Mouse (Mus musculus) midbrain, embryonic 11.5 days (tissue): Measurements from ENCODE around the gene Hip1. TPM values are rescaled to one million over a fixed set of nuclear protein-coding genes. Genes with fewer than 3 reads are reported as not detected.
A peak's percentile ranks its signal among the peaks of the same experiment; 100 is the strongest.
"Not testable (repeated sequence)": the region's sequence is repeated elsewhere in the genome, so short reads cannot be mapped to it uniquely, and the experiment has no call there.

Experiments
- ATAC-seq: fragments of 200-750 bp; cut with Nextera tagmentation; 2 replicates; pipeline ENCODE4 v1.8.0; 2017; ENCODE audit warnings: moderate TSS enrichment, moderate library complexity; ENCODE audit not compliant: low FRiP score
- DNase-seq: peaks from one replicate; pipeline ENCODE4 v3.0.0; 2015; ENCODE audit warnings: low spot score; ENCODE audit errors: missing footprints
- H3K27ac ChIP-seq: fragments of 300-500 bp; sonication (generic); 2 replicates; pipeline ENCODE4 v1.5.1; 2014; ENCODE audit warnings: low read depth, low read length
- H3K27me3 ChIP-seq: fragments of 300-500 bp; sonication (generic); 2 replicates; pipeline ENCODE4 v1.6.1; 2014; ENCODE audit warnings: mild to moderate bottlenecking, low read length, moderate library complexity, mixed read lengths; ENCODE audit not compliant: control insufficient read depth, insufficient read depth
- H3K36me3 ChIP-seq: fragments of 300-500 bp; sonication (generic); 2 replicates; pipeline ENCODE4 v1.6.1; 2014; ENCODE audit warnings: mild to moderate bottlenecking, low read length, moderate library complexity, mixed read lengths; ENCODE audit not compliant: control insufficient read depth, insufficient read depth
- H3K4me1 ChIP-seq: fragments of 300-500 bp; sonication (generic); 2 replicates; pipeline ENCODE4 v1.6.1; 2014; ENCODE audit warnings: low read length; ENCODE audit not compliant: control insufficient read depth, insufficient read depth
- H3K4me2 ChIP-seq: fragments of 300-500 bp; sonication (generic); 2 replicates; pipeline ENCODE4 v1.6.1; 2014; ENCODE audit warnings: mild to moderate bottlenecking, moderate library complexity
- H3K4me3 ChIP-seq: fragments of 300-500 bp; sonication (generic); 2 replicates; pipeline ENCODE4 v1.5.1; 2014; ENCODE audit warnings: low read depth, low read length
- H3K9ac ChIP-seq: fragments of 300-500 bp; sonication (generic); 2 replicates; pipeline ENCODE4 v1.6.1; 2014; ENCODE audit warnings: low read length
- H3K9me3 ChIP-seq: fragments of 300-500 bp; sonication (generic); 2 replicates; pipeline ENCODE4 v1.6.1; 2016; ENCODE audit warnings: low read length; ENCODE audit not compliant: control insufficient read depth
- WGBS: fragments of 180-500 bp; shearing (Covaris S2); extraction: QIAGEN DNeasy Blood & Tissue Kit; methylation state at CpG from one replicate; pipeline ENCODE4 v1.1.7; 2014; 5-methylcytosine and 5-hydroxymethylcytosine counted together
- polyA plus RNA-seq: library from polyadenylated mRNA; unstranded; fragments of >200 nt; fragmentation: Nextera tagmentation; extraction: Ambion mirVana; gene quantifications from 2 replicates; pipeline ENCODE4 v1.2.1, GENCODE M21; 2014

Hip1 gene
- polyA plus RNA-seq, 1 experiment from 2014 or later, result 49.4 TPM

DNA sequence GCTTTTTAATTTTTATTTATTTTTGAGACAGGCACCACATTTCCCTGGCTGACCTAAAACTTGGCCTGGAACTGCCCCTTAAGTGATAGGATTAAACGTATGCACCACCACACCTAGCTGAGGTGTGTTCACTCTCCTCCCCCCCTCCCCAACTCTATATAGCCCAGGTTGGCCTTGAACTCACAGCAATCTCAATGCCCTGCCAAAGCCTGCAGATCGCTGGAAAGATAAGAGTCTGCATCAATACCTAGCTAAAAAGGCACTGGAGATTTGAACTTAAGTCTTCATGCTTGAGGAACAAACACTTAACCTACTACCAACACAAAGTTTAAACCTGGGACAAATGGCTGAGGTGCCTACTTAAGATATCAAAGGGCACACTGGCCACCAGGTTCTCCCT lies 52.8 kb downstream of the Hip1 start:
- no peak for ATAC-seq

DNA sequence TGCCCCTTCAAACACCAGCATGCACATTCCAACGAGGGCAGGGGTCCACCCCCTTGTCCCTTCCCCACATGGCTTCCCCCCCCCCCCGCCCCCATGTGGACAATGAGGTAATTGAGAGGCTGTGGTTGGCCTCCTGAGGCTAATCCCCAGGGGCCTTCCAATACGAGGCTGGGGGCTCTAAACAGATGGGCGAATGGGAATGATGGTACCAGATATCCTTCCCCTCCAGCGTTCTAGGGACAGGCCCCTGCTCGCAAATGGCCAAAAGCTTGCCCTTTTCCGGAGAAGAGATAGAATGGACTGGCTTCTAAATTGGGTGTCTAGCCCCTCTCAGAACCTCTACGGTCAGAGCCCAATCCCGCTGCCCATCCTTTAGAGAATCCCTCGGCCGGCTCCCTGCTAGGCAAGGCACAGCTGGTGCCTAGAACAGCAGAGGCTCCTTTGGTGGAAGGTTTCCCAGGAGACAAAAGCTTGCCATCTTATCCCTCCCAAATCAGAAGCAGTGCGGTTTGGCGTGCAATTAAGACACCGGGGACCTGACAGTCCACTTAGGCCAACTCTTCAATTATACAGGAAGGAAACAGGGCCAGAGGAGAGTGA lies 55.1 kb downstream of the Hip1 start:
- Histone ChIP-seq H3K27me3 (no peaks in the 10 kb centered on the region), H3K36me3 (no peaks in the 10 kb centered on the region; the same call in 1 of the 2 replicates), H3K9me3 (no peaks in the 10 kb centered on the region; the same call in 1 of the 2 replicates), H3K4me3 (peak overlapping the region; percentile 59), H3K4me1 (peaks cover 16% of the 10 kb centered on the region), H3K27ac (peak overlapping the region; percentile 96), H3K4me2 (peak overlapping the region; percentile 80), H3K9ac (peak overlapping the region; percentile 72)
- 3% methylated on average over 13 of the region's 14 CpGs for WGBS
- peak; percentile 38 for ATAC-seq
- no peak for DNase-seq

More for the DNA sequence above, 52.8 kb downstream of the Hip1 start:
- no peak overlapping the region for H3K9ac ChIP-seq
- no peaks in the 10 kb centered on the region for H3K36me3 ChIP-seq
- H3K9me3 ChIP-seq, result no peaks in the 10 kb centered on the region
- DNase-seq, result no peak
- no peaks in the 10 kb centered on the region for H3K27me3 ChIP-seq
- H3K27ac ChIP-seq, result no peak overlapping the region
- no peak overlapping the region for H3K4me3 ChIP-seq
- 95% methylated on average over 2 of the region's 2 CpGs for WGBS
- H3K4me2 ChIP-seq, result no peak overlapping the region
- H3K4me1 ChIP-seq, result peaks cover 16% of the 10 kb centered on the region

DNA sequence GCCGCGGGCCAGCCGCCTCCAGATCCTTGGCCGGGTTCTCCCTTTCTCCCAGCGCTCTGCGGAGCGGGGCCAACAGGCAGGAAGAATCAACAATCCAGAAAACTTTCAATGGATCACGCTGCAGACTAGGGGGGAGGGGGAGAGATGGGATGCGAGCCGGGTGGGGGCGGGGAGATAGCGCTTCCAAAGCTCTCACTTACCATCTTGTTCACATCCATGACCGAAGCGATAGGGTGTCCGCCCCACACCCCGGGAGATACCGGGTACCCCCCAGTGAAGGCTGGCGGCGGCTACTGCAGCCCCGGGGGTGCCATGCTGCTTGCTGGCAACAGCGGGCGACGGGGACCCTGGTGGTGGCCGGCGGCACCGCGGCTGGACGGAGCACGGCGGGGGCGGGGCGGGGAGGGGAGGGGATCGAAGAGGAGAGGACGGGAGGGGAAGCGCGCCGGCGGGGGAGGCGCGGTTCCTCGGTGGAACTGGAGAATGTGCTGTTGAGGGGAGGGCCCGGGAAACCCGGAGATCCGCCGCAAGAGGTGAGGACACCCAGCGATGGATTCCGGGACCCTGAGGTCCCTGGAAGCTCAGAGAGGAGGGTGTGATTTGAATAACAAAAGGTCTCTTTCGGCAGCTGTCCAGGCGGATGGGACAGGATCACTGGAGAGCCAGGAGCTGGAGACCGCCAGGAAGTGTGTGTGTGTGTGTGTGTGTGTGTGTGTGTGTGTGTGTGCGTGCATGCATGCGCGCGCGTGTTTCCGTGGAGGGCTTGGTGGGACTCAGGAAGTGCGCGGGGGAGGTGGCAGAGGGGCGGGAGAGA lies 55.8 kb downstream of the Hip1 start:
- peak overlapping the region; percentile 96 for H3K27ac ChIP-seq
- peak overlapping the region; percentile 72 for H3K9ac ChIP-seq
- H3K9me3 ChIP-seq, result no peaks in the 10 kb centered on the region; the same call in 1 of the 2 replicates
- H3K4me1 ChIP-seq, result peaks cover 16% of the 10 kb centered on the region
- no peaks in the 10 kb centered on the region for H3K27me3 ChIP-seq
- H3K4me3 ChIP-seq, result peak overlapping the region; percentile 59
- peak; percentile 87 for ATAC-seq
- peak; percentile 99 for DNase-seq
- no peaks in the 10 kb centered on the region; the same call in 1 of the 2 replicates for H3K36me3 ChIP-seq
- H3K4me2 ChIP-seq, result peak overlapping the region; percentile 80
- under 1% methylated on average over 45 of the region's 59 CpGs for WGBS

DNA sequence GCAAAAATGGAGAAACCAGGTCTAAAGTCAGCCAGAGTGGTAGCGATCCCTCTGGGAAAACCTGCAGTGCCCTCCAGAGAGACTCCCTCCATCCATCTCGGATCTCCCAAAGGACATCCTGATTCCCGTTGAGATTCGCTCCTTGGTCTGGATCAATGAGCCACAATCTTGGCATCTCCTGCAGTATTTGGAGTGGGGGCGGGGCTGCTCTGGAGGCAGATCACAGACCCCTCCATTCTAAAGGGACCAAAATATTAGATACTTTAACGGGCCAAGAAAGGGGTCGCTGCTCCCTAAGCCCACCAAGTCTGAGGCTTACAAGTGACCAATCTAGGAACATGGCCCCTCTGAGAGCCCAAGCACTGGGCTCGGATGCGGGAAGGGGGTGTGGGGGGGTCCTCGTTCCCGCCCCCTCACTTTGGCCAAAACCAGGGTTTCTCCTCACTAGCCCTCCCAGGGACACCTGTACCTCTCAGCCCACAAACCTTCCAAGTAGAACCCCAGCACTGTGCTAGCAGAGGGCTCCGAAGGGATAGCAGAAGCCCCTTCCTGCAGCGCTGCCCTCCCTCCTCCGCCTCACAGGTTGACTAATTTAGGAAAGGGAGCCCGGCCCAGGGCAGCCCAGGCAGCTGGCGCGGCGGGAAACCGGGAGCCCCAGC lies 56.6 kb downstream of the Hip1 start:
- peak overlapping the region; percentile 59 for H3K4me3 ChIP-seq
- no peaks in the 10 kb centered on the region for H3K27me3 ChIP-seq
- no peaks in the 10 kb centered on the region; the same call in 1 of the 2 replicates for H3K36me3 ChIP-seq
- H3K9ac ChIP-seq, result peak overlapping the region; percentile 72
- under 1% methylated on average over 19 of the region's 19 CpGs for WGBS
- ATAC-seq, result peak; percentile 8
- H3K4me1 ChIP-seq, result peaks cover 16% of the 10 kb centered on the region
- H3K4me2 ChIP-seq, result peak overlapping the region; percentile 80
- peak overlapping the region; percentile 96 for H3K27ac ChIP-seq
- DNase-seq, result peak; percentile 88
- H3K9me3 ChIP-seq, result no peaks in the 10 kb centered on the region; the same call in 1 of the 2 replicates

DNA sequence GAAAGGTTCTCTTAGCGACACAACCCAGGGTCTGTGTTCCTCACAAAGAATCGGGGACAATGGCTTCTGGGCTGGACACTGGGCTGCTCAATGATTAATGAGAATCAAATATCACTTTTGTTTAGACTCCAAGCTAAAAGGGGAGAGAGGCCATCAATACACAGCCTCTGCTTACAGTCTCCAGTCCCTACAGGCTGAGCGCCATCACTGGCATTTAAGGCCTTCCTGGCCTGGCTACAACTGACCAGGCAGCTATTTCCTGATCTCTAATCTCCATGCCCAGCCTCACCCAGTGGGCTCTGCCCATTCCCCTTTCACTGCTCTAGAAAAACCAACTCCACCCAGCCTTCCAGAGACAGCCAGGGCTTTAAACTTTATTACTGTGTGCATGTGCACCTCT lies 59.6 kb downstream of the Hip1 start:
- ATAC-seq, result no peak
- Histone ChIP-seq H3K27ac (no peak overlapping the region), H3K9me3 (no peaks in the 10 kb centered on the region; the same call in none of the 2 replicates), H3K4me1 (peaks cover 14% of the 10 kb centered on the region), H3K27me3 (no peaks in the 10 kb centered on the region), H3K4me2 (no peak overlapping the region), H3K4me3 (no peak overlapping the region), H3K9ac (no peak overlapping the region), H3K36me3 (peaks cover 11% of the 10 kb centered on the region; the same call in 1 of the 2 replicates)
- DNase-seq, result no peak
- 95% methylated on average over 3 of the region's 3 CpGs for WGBS

DNA sequence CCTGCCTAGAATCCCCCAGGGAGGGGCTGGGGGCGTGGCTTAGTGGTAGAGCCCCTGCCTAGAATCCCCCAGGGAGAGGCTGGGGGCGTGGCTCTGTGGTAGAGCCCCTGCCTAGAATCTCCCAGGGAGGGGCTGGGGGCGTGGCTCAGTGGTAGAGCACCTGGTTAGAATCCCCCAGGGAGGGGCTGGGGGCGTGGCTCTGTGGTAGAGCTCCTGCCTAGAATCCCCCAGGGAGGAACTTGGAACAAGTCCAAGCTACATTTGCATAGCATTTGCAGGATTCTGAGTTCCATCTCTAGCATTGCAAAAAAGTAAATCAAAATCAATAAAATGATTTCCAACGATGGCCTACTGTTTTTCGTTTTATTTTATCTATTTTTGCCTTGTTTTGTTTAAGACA lies 61.1 kb downstream of the Hip1 start:
- H3K9ac ChIP-seq, ATAC-seq, DNase-seq, H3K4me3 ChIP-seq, H3K4me2 ChIP-seq, H3K27me3 ChIP-seq, H3K9me3 ChIP-seq, H3K27ac ChIP-seq: not testable (repeated sequence)
- peaks cover 13% of the 10 kb centered on the region for H3K4me1 ChIP-seq
- peaks cover 11% of the 10 kb centered on the region; the same call in 1 of the 2 replicates for H3K36me3 ChIP-seq
- 95% methylated on average over 6 of the region's 6 CpGs for WGBS

DNA sequence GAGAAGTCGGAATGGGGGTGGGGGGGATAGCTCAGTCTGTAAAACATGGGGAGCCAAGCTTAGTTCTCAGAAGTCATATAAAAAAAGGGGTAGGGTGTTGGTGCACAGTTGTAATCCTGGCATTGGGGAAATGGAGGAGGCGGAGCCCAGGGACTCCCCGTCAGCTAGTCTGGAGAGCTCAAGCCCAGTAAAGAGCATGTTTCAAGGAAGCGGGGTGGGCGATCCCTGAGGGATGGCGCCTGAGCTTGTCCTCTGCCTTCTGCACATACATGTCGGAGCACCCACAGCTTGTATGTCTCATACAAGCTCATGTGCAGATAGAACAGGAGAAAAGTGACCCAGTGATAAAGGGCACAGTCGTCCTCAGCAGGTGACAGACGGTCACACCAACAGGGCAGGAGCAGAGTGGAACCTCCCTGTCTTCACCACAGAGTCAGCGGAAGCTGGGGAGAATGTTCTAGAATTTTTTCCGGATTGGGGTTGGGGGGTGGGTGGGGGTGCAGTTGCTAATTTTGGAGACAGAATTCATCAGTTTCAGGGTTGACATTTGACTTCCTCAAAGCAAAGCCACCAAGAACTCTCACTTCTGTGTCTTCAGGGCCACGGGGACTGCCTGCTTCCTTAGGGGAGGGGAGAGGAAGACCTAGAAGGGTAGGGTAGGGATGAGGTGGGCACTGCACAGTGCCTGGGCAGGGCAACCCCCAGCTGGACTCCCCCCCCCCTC lies 65.9 kb downstream of the Hip1 start:
- H3K4me1 ChIP-seq, result no peaks in the 10 kb centered on the region; the same call in 1 of the 2 replicates
- ATAC-seq (no peak), DNase-seq (no peak)
- WGBS, result 94% methylated on average over 12 of the region's 12 CpGs
- no peak overlapping the region for H3K27ac ChIP-seq
- H3K9me3 ChIP-seq, result no peaks in the 10 kb centered on the region; the same call in 1 of the 2 replicates
- no peak overlapping the region for H3K4me3 ChIP-seq
- H3K9ac ChIP-seq, result no peak overlapping the region
- no peak overlapping the region for H3K4me2 ChIP-seq
- H3K27me3 ChIP-seq, result no peaks in the 10 kb centered on the region
- peaks cover 11% of the 10 kb centered on the region; the same call in 1 of the 2 replicates for H3K36me3 ChIP-seq

DNA sequence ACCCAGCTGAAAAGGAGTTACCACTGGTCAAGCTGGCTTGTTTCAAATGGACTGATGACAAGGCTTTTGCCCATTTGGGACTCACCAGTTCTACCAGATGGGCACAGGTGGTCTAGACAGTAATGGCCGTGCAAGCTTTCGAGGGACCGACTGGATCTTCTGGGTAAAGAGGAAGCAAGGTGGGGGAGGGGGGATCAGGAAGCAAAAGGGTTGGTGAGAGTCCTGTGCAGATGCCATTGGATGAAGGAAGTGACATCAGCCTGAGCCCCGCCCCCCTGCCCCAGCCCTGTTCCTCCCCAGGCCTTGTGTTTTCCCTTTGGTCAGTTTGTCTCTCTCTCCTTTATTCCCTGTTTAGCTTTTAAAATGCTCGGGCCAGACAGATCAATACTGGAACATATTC lies 68.7 kb downstream of the Hip1 start:
- no peak overlapping the region for H3K4me3 ChIP-seq
- no peak overlapping the region for H3K9ac ChIP-seq
- ATAC-seq (no peak), DNase-seq (no peak)
- no peaks in the 10 kb centered on the region; the same call in 1 of the 2 replicates for H3K9me3 ChIP-seq
- H3K4me2 ChIP-seq, result no peak overlapping the region
- 90% methylated on average over 5 of the region's 5 CpGs for WGBS
- peaks cover 3% of the 10 kb centered on the region; the same call in 1 of the 2 replicates for H3K36me3 ChIP-seq
- no peaks in the 10 kb centered on the region; the same call in 1 of the 2 replicates for H3K4me1 ChIP-seq
- no peak overlapping the region for H3K27ac ChIP-seq
- no peaks in the 10 kb centered on the region for H3K27me3 ChIP-seq
